Mouse (Mus musculus): ENCODE measurements around the gene Zdhhc14.

DNA sequence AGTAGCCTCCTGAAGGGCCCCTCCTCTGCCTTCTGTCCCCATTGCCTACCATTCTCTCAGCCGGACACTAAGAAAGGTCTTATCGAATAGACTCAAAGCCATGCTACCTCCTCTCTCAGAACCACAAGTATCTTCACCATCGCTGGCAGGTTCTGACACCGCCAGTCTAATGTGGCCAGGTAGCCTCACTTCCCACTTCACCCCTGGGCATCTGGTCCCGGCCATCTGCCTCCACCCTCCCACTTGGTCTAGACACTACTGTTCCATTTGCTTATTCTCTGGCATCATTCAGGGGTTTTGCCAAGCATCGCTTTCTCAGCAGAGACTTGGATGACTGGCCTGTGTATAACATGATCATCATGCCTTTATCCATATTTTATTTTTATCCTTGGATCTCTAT, 57.1 kb downstream of the Zdhhc14 start:
- TF ChIP-seq CTCF (IDR thresholded peaks at IDR 0.05; ENCODE audit: control insufficient read depth, insufficient read depth, insufficient read length), result no peak
- no peak for TF ChIP-seq USF1 (IDR thresholded peaks at IDR 0.05; ENCODE audit: low read depth)
- TF ChIP-seq MYOG (IDR thresholded peaks at IDR 0.05; ENCODE audit: control insufficient read depth, extremely low read depth, insufficient read length), result no peak

Data from C2C12 (cell line).